Mouse (Mus musculus): ENCODE measurements at regions not wholly inside any gene's neighbourhood (a gene's known extent, or its start where the extent isn't known, plus 50 kb on each side); places are given as distances from the start of the nearest gene placed in this dataset.

DNA sequence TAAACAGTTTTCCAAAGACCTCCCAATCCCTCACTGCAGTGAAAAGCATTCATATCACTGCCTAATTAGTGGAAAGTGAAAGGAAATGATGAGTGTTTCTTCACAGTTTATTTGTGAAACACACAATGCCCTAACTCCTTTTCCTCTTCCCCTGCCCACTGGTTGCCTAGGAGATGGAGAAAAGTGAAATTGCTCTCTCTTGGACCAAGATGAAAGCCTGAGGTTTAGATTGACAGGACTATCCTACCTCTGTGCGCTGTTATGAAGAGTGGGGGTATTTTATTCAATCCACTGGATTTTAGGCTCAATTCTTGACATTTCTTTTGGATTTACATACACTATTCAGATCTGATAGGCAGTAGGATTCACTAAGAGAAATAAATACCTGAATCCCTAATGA, 132.1 kb upstream of the Zbtb20 start:
- Histone ChIP-seq H3K27me3 (replicated peaks) (no peaks in the 10 kb centered on the region), H3K4me3 (replicated peaks in 1 of 3; ENCODE audit: low read depth in 2 of 3, low read length in 2 of 3, poor library complexity in 1 of 3) (no peak overlapping the region), H3K4me1 (ENCODE audit: control insufficient read depth in 1 of 2, insufficient read depth in 2 of 2) (no peaks in the 10 kb centered on the region), H3K4me2 (ENCODE audit: insufficient read depth, low read depth, poor library complexity, severe bottlenecking) (no peak overlapping the region), H3K9ac (ENCODE audit: insufficient read depth, low read depth) (no peak overlapping the region), H3K36me3 (replicated peaks in 1 of 2; ENCODE audit: control insufficient read depth in 1 of 2, insufficient read depth in 1 of 2, low read length in 1 of 2) (no peaks in the 10 kb centered on the region), H3K79me2 (replicated peaks; ENCODE audit: control insufficient read depth, extremely low read depth, insufficient read depth, poor library complexity, severe bottlenecking) (no peaks in the 10 kb centered on the region), H3K27ac (ENCODE audit: insufficient read depth, low read depth) (no peak overlapping the region), H3K9me3 (replicated peaks; ENCODE audit: low read length) (peaks cover 3% of the 10 kb centered on the region)
- dilution Hi-C loops (cut with MboI; ENCODE audit: extremely low pct_ligation_motif_present, extremely low pct_unique_long_range_greater_than_20kb, low sequenced_read_pairs) (no loop called here), in situ Hi-C loops (cut with MboI; ENCODE audit: low pct_ligation_motif_present, low pct_unique_long_range_greater_than_20kb, low sequenced_read_pairs) (no loop called here)
- TF ChIP-seq RAD21 (IDR thresholded peaks at IDR 0.05; ENCODE audit: low read depth, low read length) = no peak
- TF ChIP-seq CTCF (conservative IDR thresholded peaks at IDR 0.05 in 1 of 2, IDR thresholded peaks at IDR 0.05 in 1 of 2; ENCODE audit: low read depth in 2 of 2, low read length in 2 of 2) = no peak
- no peak for TF ChIP-seq ETS1 (conservative IDR thresholded peaks at IDR 0.05; ENCODE audit: low read depth, low read length)
- TF ChIP-seq CHD2 (IDR thresholded peaks at IDR 0.05; ENCODE audit: low read length) = no peak
- TF ChIP-seq USF1 (IDR thresholded peaks at IDR 0.05; ENCODE audit: low read depth, low read length) = no peak
- TF ChIP-seq JUN (IDR thresholded peaks at IDR 0.05; ENCODE audit: insufficient read depth, low read depth, low read length) = no peak
- no peak for TF ChIP-seq CHD1 (IDR thresholded peaks at IDR 0.05; ENCODE audit: low read depth, low read length)
- no peak for TF ChIP-seq POLR2A (IDR thresholded peaks at IDR 0.05; ENCODE audit: low read depth, low read length)
- TF ChIP-seq E2F4 (IDR thresholded peaks at IDR 0.05; ENCODE audit: insufficient replicate concordance, low read depth, low read length) = no peak
- TF ChIP-seq JUND (conservative IDR thresholded peaks at IDR 0.05; ENCODE audit: low read depth, low read length) = no peak
- no peak for TF ChIP-seq EP300 (IDR thresholded peaks at IDR 0.05; ENCODE audit: low read length)
- TF ChIP-seq SIN3A (IDR thresholded peaks at IDR 0.05; ENCODE audit: low read length) = no peak
- TF ChIP-seq MAX (IDR thresholded peaks at IDR 0.05; ENCODE audit: low read length) = no peak
- TF ChIP-seq ZC3H11A (IDR thresholded peaks at IDR 0.05; ENCODE audit: low read depth, low read length) = no peak
- TF ChIP-seq MAZ (IDR thresholded peaks at IDR 0.05; ENCODE audit: low read depth, low read length) = no peak
- no peak for TF ChIP-seq TCF12 (IDR thresholded peaks at IDR 0.05; ENCODE audit: low read depth, low read length)
- TF ChIP-seq MAFK (IDR thresholded peaks at IDR 0.05; ENCODE audit: insufficient replicate concordance, low read length) = no peak
- TF ChIP-seq NRF1 (IDR thresholded peaks at IDR 0.05; ENCODE audit: low read depth, low read length) = no peak
- TF ChIP-seq USF2 (conservative IDR thresholded peaks at IDR 0.05; ENCODE audit: low read depth, low read length) = no peak
- no peak for TF ChIP-seq RCOR1 (conservative IDR thresholded peaks at IDR 0.05; ENCODE audit: low read depth, low read length)
- DNase-seq (ENCODE audit: extremely low read depth) = no peak

- Histone ChIP-seq H3K9me3 (replicated peaks; ENCODE audit: low read length) (peaks cover 3% of the 10 kb centered on the region), H3K79me2 (replicated peaks; ENCODE audit: control insufficient read depth, extremely low read depth, insufficient read depth, poor library complexity, severe bottlenecking) (no peaks in the 10 kb centered on the region), H3K4me3 (replicated peaks in 1 of 3; ENCODE audit: low read depth in 2 of 3, low read length in 2 of 3, poor library complexity in 1 of 3) (no peak overlapping the region), H3K4me2 (ENCODE audit: insufficient read depth, low read depth, poor library complexity, severe bottlenecking) (no peak overlapping the region), H3K4me1 (ENCODE audit: control insufficient read depth in 1 of 2, insufficient read depth in 2 of 2) (no peaks in the 10 kb centered on the region), H3K27me3 (replicated peaks) (no peaks in the 10 kb centered on the region), H3K36me3 (replicated peaks in 1 of 2; ENCODE audit: control insufficient read depth in 1 of 2, insufficient read depth in 1 of 2, low read length in 1 of 2) (no peaks in the 10 kb centered on the region), H3K9ac (ENCODE audit: insufficient read depth, low read depth) (no peak overlapping the region), H3K27ac (ENCODE audit: insufficient read depth, low read depth) (no peak overlapping the region)
- DNase-seq (ENCODE audit: extremely low read depth) = no peak
- in situ Hi-C loops (cut with MboI; ENCODE audit: low pct_ligation_motif_present, low pct_unique_long_range_greater_than_20kb, low sequenced_read_pairs) = no loop called here
- dilution Hi-C loops (cut with MboI; ENCODE audit: extremely low pct_ligation_motif_present, extremely low pct_unique_long_range_greater_than_20kb, low sequenced_read_pairs) = no loop called here
- no peak for TF ChIP-seq PAX5 (IDR thresholded peaks at IDR 0.05; ENCODE audit: low read length)
Measured at GRCm38 (mm10) chr16:42743120-42743519, 132.6 kb upstream of the Zbtb20 start.
